ENCODE assay signal across 8 mouse cellular contexts in genomic region chrX:103821195-103821831, GRCm38 (mm10). TPM values are rescaled to one million over a fixed set of nuclear protein-coding genes. Genes with fewer than 3 reads are reported as not detected.
DNase-seq lines count a peak whose midpoint lies in the region; ATAC-seq lines count a peak whose summit lies in the region.

No protein-coding gene starts in this region.

- H3K9ac ChIP-seq in stomach, embryonic 16.5 days (ENCODE audit: low read length) = peak overlapping the region; percentile 57

- ATAC-seq in CD4-positive, CD25-positive, alpha-beta regulatory T cell, adult 4 months = peak; percentile 12
- ATAC-seq in inflammation-experienced regulatory T-cells, adult 6 months = peak; percentile 28
- peak; percentile 30; the same call in 1 of the 2 replicates for ATAC-seq in stomach, embryonic 16.5 days (ENCODE audit: insufficient read depth, low FRiP score)

- peak overlapping the region; percentile 41; the same call in 1 of the 2 replicates for H3K27ac ChIP-seq in stomach, embryonic 16.5 days (ENCODE audit: low read length)

- intact Hi-C loops in gastrocnemius, postnatal 36 days (cut with DNase I) = no loop called here

- H3K9me3 ChIP-seq in stomach, embryonic 16.5 days (replicated peaks; ENCODE audit: control insufficient read depth, low read length) = no peaks in the 10 kb centered on the region; the same call in 1 of the 2 replicates

- no peaks in the 10 kb centered on the region for H3K4me1 ChIP-seq in stomach, embryonic 16.5 days (ENCODE audit: control insufficient read depth, insufficient read depth, low read length)

- peak overlapping the region; percentile 48 for H3K4me3 ChIP-seq in stomach, embryonic 16.5 days (replicated peaks; ENCODE audit: low read length)

- no peaks in the 10 kb centered on the region for H3K36me3 ChIP-seq in stomach, embryonic 16.5 days (ENCODE audit: control insufficient read depth, insufficient read depth, low read length)

- DNase-seq in gastrocnemius, postnatal 36 days = peak; percentile 13 to 37
- no peak for DNase-seq in gastrocnemius, postnatal 10 days
- peak; percentile 19 for DNase-seq in embryo, embryonic 9.5 days (ENCODE audit: extremely low spot score)
- peak; percentile 12 for DNase-seq in lung, postnatal 10 days
- no peak for DNase-seq in gastrocnemius, adult 8-10 months (ENCODE audit: low spot score in 2 of 2)

- H3K27me3 ChIP-seq in stomach, embryonic 16.5 days (ENCODE audit: control insufficient read depth, insufficient read depth, low read length) = peaks cover 31% of the 10 kb centered on the region; the same call in 1 of the 2 replicates

- 17% methylated on average over 37 of the region's 37 CpGs for WGBS in stomach, embryonic 16.5 days

- peak overlapping the region; percentile 86 for H3K4me2 ChIP-seq in stomach, embryonic 16.5 days (ENCODE audit: low read depth, low read length)

RNA-seq across cellular contexts. Expression of gene Slc16a2, which starts 0.5 kb away (rescaled TPM):
- 1 to 10 TPM; 2.0 to 2.5 TPM for total RNA-seq in gastrocnemius, postnatal 36 days (2021)
- total RNA-seq in gastrocnemius, postnatal 10 days (2021) = 10 to 100 TPM in 1 of 2 experiments, 1 to 10 TPM in 1; 8.3 to 14.2 TPM
- not detected for polyA plus RNA-seq in CD4-positive, CD25-positive, alpha-beta regulatory T cell, adult 4 months (2017; shearing (Covaris generic))
- under 1 TPM in 2 of 3 experiments, not detected in 1; 0.21 to 0.70 TPM for polyA plus RNA-seq in inflammation-experienced regulatory T-cells, adult 6 months (2017; shearing (Covaris generic))
- 9.8 and 10.2 TPM in 2 replicates for polyA plus RNA-seq in stomach, embryonic 16.5 days (2015; fragmentation: Nextera tagmentation; extraction: Ambion mirVana)
- total RNA-seq in gastrocnemius, adult 8-10 months (2022) = 1 to 10 TPM; 1.8 to 2.7 (median 2.2) TPM

Comparison
In these comparisons a context has a peak if more than half of its experiments do, and no peak if none do; other contexts are left out.
1. DNase-seq: peak in gastrocnemius, postnatal 36 days (2 of 2), embryo, embryonic 9.5 days (single experiment) and lung, postnatal 10 days (single experiment); none in gastrocnemius, postnatal 10 days (single experiment) and gastrocnemius, adult 8-10 months (0 of 2).
2. Peak in every context shown above with its lines, with median percentiles within 50 percentile points of each other: ATAC-seq.